Mouse (Mus musculus): ENCODE measurements around the gene 1700061G19Rik. TPM values are rescaled to one million over a fixed set of nuclear protein-coding genes. Genes with fewer than 3 reads are reported as not detected.

Gene 1700061G19Rik
- total and polyA plus RNA-seq, 3 experiments: 0.27 to 0.68 TPM; not detected in 1

- no peaks in the 10 kb centered on the region for H3K27me3 ChIP-seq (ENCODE audit: control insufficient read depth in 1 of 2, insufficient read depth in 2 of 2, low read length in 2 of 2)
- no peaks in the 10 kb centered on the region for H3K79me2 ChIP-seq (ENCODE audit: control insufficient read depth, insufficient read depth, low read length, poor library complexity)
- no peaks in the 10 kb centered on the region for H3K4me1 ChIP-seq (ENCODE audit: control insufficient read depth in 1 of 2, insufficient read depth in 2 of 2, low read length in 2 of 2)
- DNase-seq (ENCODE audit: low read depth, low spot score): no peak
- H3K9ac ChIP-seq (ENCODE audit: control insufficient read depth, low read depth, low read length, poor library complexity, severe bottlenecking): no peak overlapping the region
- no peak overlapping the region for H3K27ac ChIP-seq (ENCODE audit: control insufficient read depth, low read depth, low read length)
- no peaks in the 10 kb centered on the region for H3K36me3 ChIP-seq (ENCODE audit: control insufficient read depth in 1 of 2, insufficient read depth in 2 of 2, low read length in 2 of 2)
- TF ChIP-seq CHD2 (IDR thresholded peaks at IDR 0.05; ENCODE audit: low read length) (no peak), SIN3A (IDR thresholded peaks at IDR 0.05; ENCODE audit: low read length) (no peak), TAL1 (IDR thresholded peaks at IDR 0.05; ENCODE audit: low read length) (no peak), MAZ (IDR thresholded peaks at IDR 0.05; ENCODE audit: low read depth, low read length) (no peak), NRF1 (IDR thresholded peaks at IDR 0.05; ENCODE audit: insufficient read depth, low read depth, low read length, poor library complexity, severe bottlenecking) (no peak), MAX (IDR thresholded peaks at IDR 0.05; ENCODE audit: low read length) (no peak), E2F4 (IDR thresholded peaks at IDR 0.05; ENCODE audit: borderline replicate concordance, low read depth, low read length) (no peak)
- H3K4me3 ChIP-seq (ENCODE audit: control insufficient read depth in 1 of 2, insufficient read depth in 1 of 2, low read depth in 2 of 2, low read length in 2 of 2): no peak overlapping the region
- H3K9me3 ChIP-seq (replicated peaks; ENCODE audit: insufficient read depth, low read length): no peaks in the 10 kb centered on the region
Observed at GRCm38 (mm10) chr17:56876981-56877380, 1.7 kb downstream of the 1700061G19Rik start.

GRCm38 (mm10) chr17:56877426-56877825 is 2.1 kb downstream of the 1700061G19Rik start:
- H3K9me3 ChIP-seq (replicated peaks; ENCODE audit: insufficient read depth, low read length): no peaks in the 10 kb centered on the region
- H3K9ac ChIP-seq (ENCODE audit: control insufficient read depth, low read depth, low read length, poor library complexity, severe bottlenecking): no peak overlapping the region
- H3K27ac ChIP-seq (ENCODE audit: control insufficient read depth, low read depth, low read length): no peak overlapping the region
- H3K4me1 ChIP-seq (ENCODE audit: control insufficient read depth in 1 of 2, insufficient read depth in 2 of 2, low read length in 2 of 2): no peaks in the 10 kb centered on the region
- no peak for TF ChIP-seq UBTF (IDR thresholded peaks at IDR 0.05; ENCODE audit: borderline replicate concordance, insufficient read depth, low read depth, low read length)
- no peak for TF ChIP-seq USF1 (IDR thresholded peaks at IDR 0.05; ENCODE audit: low read depth, low read length)
- TF ChIP-seq E2F4 (IDR thresholded peaks at IDR 0.05; ENCODE audit: borderline replicate concordance, low read depth, low read length): no peak
- no peak for TF ChIP-seq MEF2A (IDR thresholded peaks at IDR 0.05; ENCODE audit: extremely low read depth, insufficient replicate concordance, low read depth, low read length, poor library complexity, severe bottlenecking)
- TF ChIP-seq MAZ (IDR thresholded peaks at IDR 0.05; ENCODE audit: low read depth, low read length): no peak
- TF ChIP-seq RAD21 (IDR thresholded peaks at IDR 0.05; ENCODE audit: low read depth, low read length): no peak
- TF ChIP-seq MAFK (IDR thresholded peaks at IDR 0.05; ENCODE audit: borderline replicate concordance, low read depth, low read length): no peak
- no peak for TF ChIP-seq ETS1 (IDR thresholded peaks at IDR 0.05; ENCODE audit: low read depth, low read length)
- no peak for TF ChIP-seq GABPA (IDR thresholded peaks at IDR 0.05; ENCODE audit: low read depth, low read length)
- TF ChIP-seq NRF1 (IDR thresholded peaks at IDR 0.05; ENCODE audit: insufficient read depth, low read depth, low read length, poor library complexity, severe bottlenecking): no peak
- TF ChIP-seq ZKSCAN1 (IDR thresholded peaks at IDR 0.05; ENCODE audit: low read depth, low read length): no peak
- no peak for TF ChIP-seq SMC3 (IDR thresholded peaks at IDR 0.05; ENCODE audit: low read depth, low read length)
- no peak for TF ChIP-seq JUND (IDR thresholded peaks at IDR 0.05; ENCODE audit: low read depth, low read length)
- TF ChIP-seq CHD2 (IDR thresholded peaks at IDR 0.05; ENCODE audit: low read length): no peak
- no peak for TF ChIP-seq SIN3A (IDR thresholded peaks at IDR 0.05; ENCODE audit: low read length)
- no peak for TF ChIP-seq ZNF384 (IDR thresholded peaks at IDR 0.05; ENCODE audit: low read depth, low read length)
- DNase-seq (ENCODE audit: low read depth, low spot score): no peak
- no peaks in the 10 kb centered on the region for H3K79me2 ChIP-seq (ENCODE audit: control insufficient read depth, insufficient read depth, low read length, poor library complexity)
- H3K4me3 ChIP-seq (ENCODE audit: control insufficient read depth in 1 of 2, insufficient read depth in 1 of 2, low read depth in 2 of 2, low read length in 2 of 2): no peak overlapping the region
- no peaks in the 10 kb centered on the region for H3K27me3 ChIP-seq (ENCODE audit: control insufficient read depth in 1 of 2, insufficient read depth in 2 of 2, low read length in 2 of 2)
- no peaks in the 10 kb centered on the region for H3K36me3 ChIP-seq (ENCODE audit: control insufficient read depth in 1 of 2, insufficient read depth in 2 of 2, low read length in 2 of 2)

All from MEL (cell line).